Mouse (Mus musculus) urinary bladder, adult 18-20 months (tissue): ENCODE measurements around the gene Gdpd2.

Source experiments
- DNase-seq, 2 experiments: peaks; one replicate each; pipeline ENCODE4 v3.0.0; 2022; ENCODE audit warnings: low spot score in 2 of 2, mixed read lengths in 2 of 2

Gdpd2 gene

GRCm38 (mm10) chrX:100777655-100778234 is 48.1 kb downstream of the Gdpd2 start:
- no peak for DNase-seq

- DNase-seq, result no peak
Observed at GRCm38 (mm10) chrX:100778397-100778796, 48.7 kb downstream of the Gdpd2 start.
